Mouse (Mus musculus): ENCODE results near the gene Zfp874a. TPM values are rescaled to one million over a fixed set of nuclear protein-coding genes. Genes with fewer than 3 reads are reported as not detected.
"Not testable (repeated sequence)": the region's sequence is repeated elsewhere in the genome, so short reads cannot be mapped to it uniquely, and the experiment has no call there.

Gene Zfp874a
- polyA plus RNA-seq, 1 experiment from 2014 or later, result 4.9 TPM

DNA sequence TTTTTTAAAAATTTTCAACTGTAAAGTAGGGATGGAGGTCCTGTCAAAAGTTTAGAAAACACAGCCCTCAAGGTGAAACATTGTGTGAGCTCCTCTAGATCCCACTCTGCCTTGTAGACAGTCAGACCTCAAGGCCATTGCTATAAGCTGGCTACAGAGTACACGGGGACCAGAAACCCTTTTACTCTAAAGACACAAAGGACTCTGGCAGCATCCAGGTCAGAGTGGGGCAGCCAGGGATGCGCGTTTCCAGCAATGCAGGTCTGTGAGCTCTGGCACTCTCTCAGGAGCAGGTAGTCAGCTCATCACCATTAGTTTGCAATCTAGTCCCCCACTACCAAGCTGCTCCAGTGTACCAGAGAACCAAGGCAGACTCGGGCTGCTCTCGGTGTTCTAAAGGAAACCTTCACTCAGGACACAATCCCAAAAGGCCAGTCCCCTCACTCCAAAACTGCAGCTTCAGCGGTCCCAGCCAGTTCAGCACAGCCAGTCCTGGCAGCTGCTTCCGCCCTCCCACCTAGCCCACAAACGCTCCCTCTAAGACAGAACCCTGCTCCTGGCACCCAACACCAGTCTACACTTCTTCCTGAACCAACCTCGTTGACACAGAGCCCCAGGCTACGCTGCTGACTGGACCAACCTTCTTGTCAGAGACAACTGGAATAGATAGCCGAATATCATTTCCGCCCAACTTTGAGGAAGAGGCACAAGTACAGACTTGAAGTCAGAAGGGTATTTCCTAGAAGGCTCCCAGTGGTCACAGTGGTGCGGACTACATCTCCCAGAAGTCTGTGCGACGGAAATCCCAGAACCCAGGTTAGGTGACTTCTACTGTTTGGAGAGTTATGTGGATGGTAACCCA lies 76.1 kb downstream of the Zfp874a start, which contains the start of the genes Gm28041 and Zfp456:
Gene Gm28041 (minus strand): TSS at position 684 of the 862 bp plus-strand sequence.
Gene Zfp456 (minus strand): TSS at position 761 of the 862 bp plus-strand sequence.
- H3K27me3 ChIP-seq (replicated peaks); H3K4me1 ChIP-seq; H3K36me3 ChIP-seq; H3K9me3 ChIP-seq; H3K27ac ChIP-seq (replicated peaks): not testable (repeated sequence)
- H3K4me2 ChIP-seq, result peak within 1 kb of the TSS; percentile 68
- peak; percentile 78; the same call in 1 of the 2 replicates for ATAC-seq (ENCODE audit: extremely low read depth, insufficient number of reproducible peaks, low FRiP score, low TSS enrichment)
- H3K4me3 ChIP-seq, result peak within 1 kb of the TSS; percentile 58
- WGBS, result 13% methylated on average over 15 of the region's 15 CpGs
- peak within 1 kb of the TSS; percentile 70 for H3K9ac ChIP-seq

Other genes with a start within 250 kb of the Zfp874a start
- 0.84 and 1.4 TPM in 2 replicates for gene Zfp458, start 173.2 kb downstream of the Zfp874a start, polyA plus RNA-seq (2015; fragmentation: Nextera tagmentation; extraction: Ambion mirVana)
- gene Zfp457, start 145.1 kb downstream of the Zfp874a start, polyA plus RNA-seq (2015; fragmentation: Nextera tagmentation; extraction: Ambion mirVana), result 0.74 and 1.2 TPM in 2 replicates
- gene Zfp595, start 119.1 kb downstream of the Zfp874a start, polyA plus RNA-seq (2015; fragmentation: Nextera tagmentation; extraction: Ambion mirVana), result 1.6 TPM in 2 replicates
- gene Gm28044, start 91.1 kb downstream of the Zfp874a start, polyA plus RNA-seq (2015; fragmentation: Nextera tagmentation; extraction: Ambion mirVana), result 0.39 and 0.49 TPM in 2 replicates
- gene Zfp953, start 91.0 kb downstream of the Zfp874a start, polyA plus RNA-seq (2015; fragmentation: Nextera tagmentation; extraction: Ambion mirVana), result 0.56 and 0.69 TPM in 2 replicates
- 0.45 and 0.62 TPM in 2 replicates for gene Gm28041, start 75.9 kb downstream of the Zfp874a start, polyA plus RNA-seq (2015; fragmentation: Nextera tagmentation; extraction: Ambion mirVana)
- 1.0 and 1.2 TPM in 2 replicates for gene Zfp456, start 75.8 kb downstream of the Zfp874a start, polyA plus RNA-seq (2015; fragmentation: Nextera tagmentation; extraction: Ambion mirVana)
- 2.9 and 4.4 TPM in 2 replicates for gene Zfp429, start 51.8 kb downstream of the Zfp874a start, polyA plus RNA-seq (2015; fragmentation: Nextera tagmentation; extraction: Ambion mirVana)
- 0.28 and 0.31 TPM in 2 replicates for gene Zfp459, start 30.2 kb downstream of the Zfp874a start, polyA plus RNA-seq (2015; fragmentation: Nextera tagmentation; extraction: Ambion mirVana)
- 1.8 and 2.4 TPM in 2 replicates for gene Zfp874b, start 32.6 kb upstream of the Zfp874a start, polyA plus RNA-seq (2015; fragmentation: Nextera tagmentation; extraction: Ambion mirVana)
- gene Zfp58, start 48.9 kb upstream of the Zfp874a start, polyA plus RNA-seq (2015; fragmentation: Nextera tagmentation; extraction: Ambion mirVana), result 8.1 and 8.6 TPM in 2 replicates
- gene Gm26965, start 74.5 kb upstream of the Zfp874a start, polyA plus RNA-seq (2015; fragmentation: Nextera tagmentation; extraction: Ambion mirVana), result not detected in 2 replicates
- 13.3 and 15.4 TPM in 2 replicates for gene Zfp87, start 74.6 kb upstream of the Zfp874a start, polyA plus RNA-seq (2015; fragmentation: Nextera tagmentation; extraction: Ambion mirVana)
- gene Zfp748, start 102.2 kb upstream of the Zfp874a start, polyA plus RNA-seq (2015; fragmentation: Nextera tagmentation; extraction: Ambion mirVana), result 5.7 and 7.3 TPM in 2 replicates
- 2.1 and 2.3 TPM in 2 replicates for gene Zfp729b, start 158.1 kb upstream of the Zfp874a start, polyA plus RNA-seq (2015; fragmentation: Nextera tagmentation; extraction: Ambion mirVana)
- gene Gm49345, start 186.1 kb upstream of the Zfp874a start, polyA plus RNA-seq (2015; fragmentation: Nextera tagmentation; extraction: Ambion mirVana), result 0.29 TPM in 1 of 2 replicates, not detected in the other
- 1.1 and 1.8 TPM in 2 replicates for gene Zfp729a, start 186.2 kb upstream of the Zfp874a start, polyA plus RNA-seq (2015; fragmentation: Nextera tagmentation; extraction: Ambion mirVana)
- gene Zfp738, start 235.4 kb upstream of the Zfp874a start, polyA plus RNA-seq (2015; fragmentation: Nextera tagmentation; extraction: Ambion mirVana), result 6.7 and 7.8 TPM in 2 replicates

All from heart, embryonic 13.5 days (tissue).